Mouse (Mus musculus): ENCODE measurements at regions not wholly inside any gene's neighbourhood (a gene's known extent, or its start where the extent isn't known, plus 50 kb on each side); places are given as distances from the start of the nearest gene placed in this dataset.

DNA sequence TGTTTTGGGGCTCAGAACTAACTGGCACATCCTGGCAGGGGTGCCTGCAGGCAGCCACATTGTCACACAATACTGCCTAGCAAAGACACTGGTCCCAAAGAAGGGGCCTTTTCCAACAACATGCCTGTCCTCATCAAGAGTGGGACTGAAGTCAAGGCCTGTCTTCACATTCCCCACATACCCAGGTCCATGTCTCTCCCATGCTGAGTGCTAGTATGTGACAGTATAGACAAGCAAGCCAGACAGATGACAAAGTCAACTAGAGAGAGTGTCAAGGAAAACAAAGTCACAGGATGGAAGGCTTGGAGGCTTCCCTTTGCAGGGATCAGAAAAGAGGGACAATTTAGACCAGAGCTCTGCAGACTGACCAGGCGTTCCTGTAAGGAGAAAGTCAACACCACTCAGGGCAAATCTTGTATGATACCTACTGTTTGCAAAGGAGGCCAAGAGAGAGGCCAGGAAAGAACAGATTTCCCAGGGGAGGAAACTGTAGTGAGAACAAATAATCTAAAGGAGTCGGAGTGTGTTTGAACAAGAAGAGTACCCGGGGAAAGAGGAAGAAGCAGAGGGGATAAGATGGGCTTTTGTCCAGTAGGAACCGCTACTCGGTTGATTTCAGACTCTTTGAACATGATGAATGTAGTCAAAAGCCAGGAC lies 83.2 kb upstream of the Rbms1 start:
- Histone ChIP-seq H3K27me3 (replicated peaks) (no peaks in the 10 kb centered on the region), H3K4me3 (replicated peaks) (no peak overlapping the region), H3K4me2 (replicated peaks) (no peak overlapping the region), H3K36me3 (no peaks in the 10 kb centered on the region), H3K4me1 (replicated peaks) (no peaks in the 10 kb centered on the region), H3K9me3 (no peaks in the 10 kb centered on the region), H3K27ac (no peak overlapping the region), H3K9ac (no peak overlapping the region)
- no peak for ATAC-seq
- WGBS = 74% methylated on average over 5 of the region's 5 CpGs

DNA sequence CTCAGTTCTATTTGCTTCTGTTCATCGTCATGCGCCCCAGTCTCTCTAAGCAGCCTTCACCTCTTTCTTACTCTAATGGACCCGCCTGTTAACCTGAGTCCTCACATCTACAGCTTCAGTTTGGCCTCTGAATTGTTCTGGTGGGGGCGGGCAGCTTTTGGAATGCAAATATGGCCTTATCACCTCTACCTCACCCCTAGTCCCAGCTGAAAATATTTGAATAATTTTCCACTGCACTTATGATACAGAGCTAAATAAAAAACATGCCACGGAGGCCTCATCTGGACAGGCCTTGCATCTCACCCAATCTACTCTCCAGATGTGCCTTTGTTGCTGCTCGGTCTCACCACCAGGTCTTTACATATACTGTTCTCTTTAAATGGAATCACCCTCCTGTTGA lies 82.5 kb upstream of the Rbms1 start:
- no peak for ATAC-seq
- H3K4me3 ChIP-seq (replicated peaks) = no peak overlapping the region
- H3K27me3 ChIP-seq (replicated peaks) = no peaks in the 10 kb centered on the region
- no peaks in the 10 kb centered on the region for H3K4me1 ChIP-seq (replicated peaks)
- no peak overlapping the region for H3K9ac ChIP-seq
- no peak overlapping the region for H3K4me2 ChIP-seq (replicated peaks)
- no peak overlapping the region for H3K27ac ChIP-seq
- no peaks in the 10 kb centered on the region for H3K36me3 ChIP-seq
- 82% methylated on average over 6 of the region's 6 CpGs for WGBS
- no peaks in the 10 kb centered on the region for H3K9me3 ChIP-seq

- no peaks in the 10 kb centered on the region for H3K27me3 ChIP-seq (replicated peaks)
- no peak for ATAC-seq
- no peak overlapping the region for H3K4me2 ChIP-seq (replicated peaks)
- H3K4me3 ChIP-seq (replicated peaks) = no peak overlapping the region
- no peak overlapping the region for H3K27ac ChIP-seq
- H3K9me3 ChIP-seq = no peaks in the 10 kb centered on the region
- H3K36me3 ChIP-seq = no peaks in the 10 kb centered on the region
- H3K9ac ChIP-seq = no peak overlapping the region
- WGBS = 93% methylated on average over 1 of the region's 1 CpGs
- no peaks in the 10 kb centered on the region for H3K4me1 ChIP-seq (replicated peaks)
Measured at GRCm38 (mm10) chr2:61032920-61033319, 69.9 kb upstream of the Rbms1 start.

- H3K36me3 ChIP-seq = no peaks in the 10 kb centered on the region
- no peak overlapping the region for H3K4me3 ChIP-seq (replicated peaks)
- WGBS = 74% methylated on average over 2 of the region's 2 CpGs
- H3K27ac ChIP-seq = no peak overlapping the region
- H3K9ac ChIP-seq = no peak overlapping the region
- no peaks in the 10 kb centered on the region for H3K4me1 ChIP-seq (replicated peaks)
- H3K27me3 ChIP-seq (replicated peaks) = no peaks in the 10 kb centered on the region
- no peaks in the 10 kb centered on the region for H3K9me3 ChIP-seq
- ATAC-seq = no peak
- H3K4me2 ChIP-seq (replicated peaks) = no peak overlapping the region
Measured at GRCm38 (mm10) chr2:61029706-61030105, 66.7 kb upstream of the Rbms1 start.

GRCm38 (mm10) chr2:61028578-61028977 lies 65.6 kb upstream of the Rbms1 start:
- Histone ChIP-seq H3K9ac (no peak overlapping the region), H3K27me3 (replicated peaks) (no peaks in the 10 kb centered on the region), H3K27ac (no peak overlapping the region), H3K4me2 (replicated peaks) (no peak overlapping the region), H3K4me3 (replicated peaks) (no peak overlapping the region), H3K4me1 (replicated peaks) (no peaks in the 10 kb centered on the region), H3K9me3 (no peaks in the 10 kb centered on the region), H3K36me3 (no peaks in the 10 kb centered on the region)
- WGBS = 70% methylated on average over 2 of the region's 2 CpGs
- no peak for ATAC-seq

- no peak for ATAC-seq
- H3K4me1 ChIP-seq (replicated peaks) = no peaks in the 10 kb centered on the region
- H3K9me3 ChIP-seq = no peaks in the 10 kb centered on the region
- no peaks in the 10 kb centered on the region for H3K27me3 ChIP-seq (replicated peaks)
- no peak overlapping the region for H3K4me3 ChIP-seq (replicated peaks)
- no peak overlapping the region for H3K27ac ChIP-seq
- no peak overlapping the region for H3K9ac ChIP-seq
- WGBS = 78% methylated on average over 4 of the region's 4 CpGs
- H3K4me2 ChIP-seq (replicated peaks) = no peak overlapping the region
- H3K36me3 ChIP-seq = no peaks in the 10 kb centered on the region
Measured at GRCm38 (mm10) chr2:61027686-61028085, 64.7 kb upstream of the Rbms1 start.

- ATAC-seq = no peak
- Histone ChIP-seq H3K9ac (no peak overlapping the region), H3K4me2 (replicated peaks) (no peak overlapping the region), H3K36me3 (no peaks in the 10 kb centered on the region), H3K9me3 (no peaks in the 10 kb centered on the region), H3K27ac (no peak overlapping the region), H3K4me3 (replicated peaks) (no peak overlapping the region), H3K4me1 (replicated peaks) (no peaks in the 10 kb centered on the region), H3K27me3 (replicated peaks) (no peaks in the 10 kb centered on the region)
- WGBS = 88% methylated on average over 5 of the region's 5 CpGs
Measured at GRCm38 (mm10) chr2:61022411-61022810, 59.4 kb upstream of the Rbms1 start.

- Histone ChIP-seq H3K4me1 (replicated peaks) (no peaks in the 10 kb centered on the region), H3K27me3 (replicated peaks) (no peaks in the 10 kb centered on the region), H3K4me2 (replicated peaks) (no peak overlapping the region), H3K4me3 (replicated peaks) (no peak overlapping the region), H3K9ac (no peak overlapping the region), H3K27ac (no peak overlapping the region), H3K9me3 (no peaks in the 10 kb centered on the region), H3K36me3 (no peaks in the 10 kb centered on the region)
- WGBS = 62% methylated on average over 4 of the region's 4 CpGs
- no peak for ATAC-seq
Measured at GRCm38 (mm10) chr2:61020791-61021190, 57.8 kb upstream of the Rbms1 start.

DNA sequence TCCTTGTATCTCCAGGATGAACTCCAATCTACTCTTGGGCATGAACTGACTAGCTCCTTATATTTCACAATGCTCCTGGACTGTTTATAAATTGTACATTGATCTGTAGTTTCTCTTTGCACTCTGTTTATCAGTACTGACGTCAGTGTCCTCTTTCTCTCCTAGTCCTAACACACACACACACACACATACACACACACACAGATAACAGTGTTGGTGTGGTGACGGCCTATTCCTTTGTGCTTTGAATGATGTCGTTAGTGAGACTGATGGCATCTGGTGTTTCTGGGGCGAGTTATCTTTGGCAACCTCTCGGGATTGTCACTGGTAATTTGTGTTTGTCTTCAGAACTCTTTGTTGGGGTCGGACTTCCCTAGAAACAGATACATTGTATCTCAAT lies 50.0 kb upstream of the Rbms1 start:
- H3K4me1 ChIP-seq (replicated peaks) = no peaks in the 10 kb centered on the region
- no peaks in the 10 kb centered on the region for H3K27me3 ChIP-seq (replicated peaks)
- no peak overlapping the region for H3K9ac ChIP-seq
- H3K36me3 ChIP-seq = no peaks in the 10 kb centered on the region
- 27% methylated on average over 6 of the region's 6 CpGs for WGBS
- H3K27ac ChIP-seq = no peak overlapping the region
- no peak overlapping the region for H3K4me3 ChIP-seq (replicated peaks)
- H3K9me3 ChIP-seq = no peaks in the 10 kb centered on the region
- no peak for ATAC-seq
- no peak overlapping the region for H3K4me2 ChIP-seq (replicated peaks)
